ENCODE assay signal across 9 mouse cellular contexts in genomic region chr15:56077838-56078567, GRCm38 (mm10).
A peak's percentile ranks its signal among the peaks of the same experiment; 100 is the strongest.
DNase-seq lines count a peak whose midpoint lies in the region; ATAC-seq lines count a peak whose summit lies in the region.
"Had no signal": no experiment of that assay in that cellular context is flagged by ENCODE, and none has a peak within 500 bp of the region (broad histone marks: within the 10 kb centered on the region; RNA-seq: fewer than 3 reads in every experiment).

No protein-coding gene starts in this region.

- H3K9me3 ChIP-seq in forebrain, embryonic 13.5 days (replicated peaks) = no peaks in the 10 kb centered on the region
- no peaks in the 10 kb centered on the region for H3K9me3 ChIP-seq in intestine, embryonic 16.5 days (ENCODE audit: control insufficient read depth, low read length)
- H3K9me3 ChIP-seq: G1E had no signal

- H3K4me3 ChIP-seq in forebrain, embryonic 13.5 days = no peak overlapping the region
- H3K4me3 ChIP-seq in intestine, embryonic 16.5 days (ENCODE audit: low read length) = no peak overlapping the region

- DNase-seq in kidney, adult 8-10 months = peak; percentile 3 to 6
- DNase-seq in kidney, adult 18-20 months = no peak
- DNase-seq in kidney, postnatal 4 days = peak; percentile 7 to 22
- peak; percentile 81 for DNase-seq in retina, postnatal 1 day
- DNase-seq in layer of hippocampus, adult 9-10 months (ENCODE audit: low spot score) = no peak
- DNase-seq in ovary, postnatal 10 days (ENCODE audit: low spot score) = no peak

- WGBS in forebrain, embryonic 13.5 days = 23% methylated on average over 11 of the region's 11 CpGs
- 63% methylated on average over 11 of the region's 11 CpGs for WGBS in intestine, embryonic 16.5 days

- no peaks in the 10 kb centered on the region for H3K36me3 ChIP-seq in forebrain, embryonic 13.5 days (ENCODE audit: poor library complexity, severe bottlenecking)
- H3K36me3 ChIP-seq in intestine, embryonic 16.5 days (ENCODE audit: control insufficient read depth, insufficient read depth, low read length) = no peaks in the 10 kb centered on the region
- H3K36me3 ChIP-seq: G1E had no signal

- H3K4me2 ChIP-seq in forebrain, embryonic 13.5 days = peak overlapping the region; percentile 49
- H3K4me2 ChIP-seq in intestine, embryonic 16.5 days (ENCODE audit: low read depth, low read length) = no peak overlapping the region

- no peak overlapping the region for H3K9ac ChIP-seq in forebrain, embryonic 13.5 days
- no peak overlapping the region for H3K9ac ChIP-seq in intestine, embryonic 16.5 days (ENCODE audit: low read depth, low read length)

- peaks cover 10% of the 10 kb centered on the region for H3K4me1 ChIP-seq in forebrain, embryonic 13.5 days
- H3K4me1 ChIP-seq in intestine, embryonic 16.5 days (ENCODE audit: control insufficient read depth, insufficient read depth, low read length) = no peaks in the 10 kb centered on the region

- no peaks in the 10 kb centered on the region for H3K27me3 ChIP-seq in forebrain, embryonic 13.5 days
- no peaks in the 10 kb centered on the region for H3K27me3 ChIP-seq in intestine, embryonic 16.5 days (replicated peaks; ENCODE audit: control insufficient read depth, insufficient read depth, low read length)

- no peak overlapping the region for H3K27ac ChIP-seq in forebrain, embryonic 13.5 days
- no peak overlapping the region for H3K27ac ChIP-seq in intestine, embryonic 16.5 days (ENCODE audit: low read length)

- peak; percentile 92 for ATAC-seq in forebrain, embryonic 13.5 days
- ATAC-seq in intestine, embryonic 16.5 days = no peak

Comparison
In these comparisons a context has a peak if more than half of its experiments do, and no peak if none do; other contexts are left out.
1. DNase-seq: peak in kidney, adult 8-10 months (2 of 2), kidney, postnatal 4 days (2 of 2) and retina, postnatal 1 day (single experiment); none in kidney, adult 18-20 months (single experiment), layer of hippocampus, adult 9-10 months (single experiment) and ovary, postnatal 10 days (single experiment).